ENCODE assay signal across 8 mouse cellular contexts in genomic region chr1:182517677-182518011, GRCm38 (mm10). TPM values are rescaled to one million over a fixed set of nuclear protein-coding genes. Genes with fewer than 3 reads are reported as not detected.
DNase-seq lines count a peak whose midpoint lies in the region; ATAC-seq and TF ChIP-seq lines count a peak whose summit lies in the region.

No protein-coding gene starts in this region.

- H3K4me3 ChIP-seq in kidney, embryonic 16.5 days (ENCODE audit: low read length), result peak overlapping the region; percentile 72
- H3K4me3 ChIP-seq in bone marrow, adult 2 months (replicated peaks; ENCODE audit: control insufficient read depth, low read depth, low read length), result peak overlapping the region; percentile 72
- peak overlapping the region; percentile 78 for H3K4me3 ChIP-seq in hindbrain, embryonic 16.5 days (ENCODE audit: low read length)
- peak overlapping the region; percentile 62 for H3K4me3 ChIP-seq in midbrain, embryonic 16.5 days (ENCODE audit: low read depth, low read length)

- no peak for DNase-seq in kidney, postnatal 36 days
- no peak for DNase-seq in cerebellum, adult 8-10 months
- no peak for DNase-seq in right cerebral cortex, postnatal 14 days
- DNase-seq in right cerebral cortex, postnatal 36 days (ENCODE audit: low spot score in 2 of 2), result no peak

- no peak for TF ChIP-seq POLR2A in bone marrow, adult 2 months (IDR thresholded peaks at IDR 0.05; ENCODE audit: borderline replicate concordance, control insufficient read depth, low read depth, low read length)

- no peaks in the 10 kb centered on the region for H3K9me3 ChIP-seq in kidney, embryonic 16.5 days (ENCODE audit: low read length)
- no peaks in the 10 kb centered on the region for H3K9me3 ChIP-seq in hindbrain, embryonic 16.5 days (ENCODE audit: control insufficient read depth, low read length)
- H3K9me3 ChIP-seq in midbrain, embryonic 16.5 days (replicated peaks; ENCODE audit: control insufficient read depth, low read length, poor library complexity, severe bottlenecking), result no peaks in the 10 kb centered on the region

- H3K4me2 ChIP-seq in kidney, embryonic 16.5 days (replicated peaks; ENCODE audit: low read depth, low read length), result peak overlapping the region; percentile 71
- peak overlapping the region; percentile 86 for H3K4me2 ChIP-seq in hindbrain, embryonic 16.5 days (ENCODE audit: low read length)
- peak overlapping the region; percentile 83 for H3K4me2 ChIP-seq in midbrain, embryonic 16.5 days (ENCODE audit: low read length)

- no peaks in the 10 kb centered on the region for H3K27me3 ChIP-seq in kidney, embryonic 16.5 days (ENCODE audit: insufficient read depth, low read length)
- no peaks in the 10 kb centered on the region for H3K27me3 ChIP-seq in hindbrain, embryonic 16.5 days (replicated peaks; ENCODE audit: control insufficient read depth, insufficient read depth, low read length)
- no peaks in the 10 kb centered on the region for H3K27me3 ChIP-seq in midbrain, embryonic 16.5 days (ENCODE audit: control insufficient read depth, insufficient read depth, low read depth, low read length)

- TF ChIP-seq CTCF in bone marrow, adult 2 months (IDR thresholded peaks at IDR 0.05; ENCODE audit: control insufficient read depth, insufficient read depth, low read length), result no peak

- peak overlapping the region; percentile 94 for H3K9ac ChIP-seq in kidney, embryonic 16.5 days (replicated peaks; ENCODE audit: low read length)
- H3K9ac ChIP-seq in hindbrain, embryonic 16.5 days (ENCODE audit: low read depth, low read length), result peak overlapping the region; percentile 94
- peak overlapping the region; percentile 80 for H3K9ac ChIP-seq in midbrain, embryonic 16.5 days (ENCODE audit: low read depth, low read length)

- H3K36me3 ChIP-seq in kidney, embryonic 16.5 days (ENCODE audit: insufficient read depth, low read length), result no peaks in the 10 kb centered on the region
- no peaks in the 10 kb centered on the region for H3K36me3 ChIP-seq in hindbrain, embryonic 16.5 days (ENCODE audit: control insufficient read depth, insufficient read depth, low read length)
- H3K36me3 ChIP-seq in midbrain, embryonic 16.5 days (ENCODE audit: control insufficient read depth, insufficient read depth, low read length), result no peaks in the 10 kb centered on the region

- WGBS in kidney, embryonic 16.5 days, result 0% methylated on average over 10 of the region's 10 CpGs
- WGBS in bone marrow, adult 2 months, result 2% methylated on average over 10 of the region's 10 CpGs
- WGBS in hindbrain, embryonic 16.5 days, result 2% methylated on average over 10 of the region's 10 CpGs
- WGBS in midbrain, embryonic 16.5 days, result 1% methylated on average over 10 of the region's 10 CpGs

- peak; percentile 14; the same call in 1 of the 2 replicates for ATAC-seq in kidney, embryonic 16.5 days (ENCODE audit: low FRiP score, low TSS enrichment)
- peak; percentile 59; the same call in 1 of the 2 replicates for ATAC-seq in hindbrain, embryonic 16.5 days
- peak; percentile 50; the same call in 1 of the 2 replicates for ATAC-seq in midbrain, embryonic 16.5 days

- H3K27ac ChIP-seq in kidney, embryonic 16.5 days (ENCODE audit: low read length), result peak overlapping the region; percentile 86; the same call in 1 of the 2 replicates
- no peak overlapping the region for H3K27ac ChIP-seq in bone marrow, adult 2 months (ENCODE audit: control insufficient read depth, insufficient read depth, low read depth, low read length, poor library complexity)
- H3K27ac ChIP-seq in hindbrain, embryonic 16.5 days (ENCODE audit: low read depth, low read length), result peak overlapping the region; percentile 87
- peak overlapping the region; percentile 78; the same call in 1 of the 2 replicates for H3K27ac ChIP-seq in midbrain, embryonic 16.5 days (ENCODE audit: low read length)

- H3K4me1 ChIP-seq in kidney, embryonic 16.5 days (ENCODE audit: insufficient read depth, low read length), result peaks cover 42% of the 10 kb centered on the region
- H3K4me1 ChIP-seq in bone marrow, adult 2 months (ENCODE audit: control insufficient read depth, insufficient read depth, low read length), result no peaks in the 10 kb centered on the region; the same call in 1 of the 2 replicates
- peaks cover 16% of the 10 kb centered on the region for H3K4me1 ChIP-seq in hindbrain, embryonic 16.5 days (ENCODE audit: control insufficient read depth, insufficient read depth, low read depth, low read length)
- peaks cover 18% of the 10 kb centered on the region for H3K4me1 ChIP-seq in midbrain, embryonic 16.5 days (ENCODE audit: control insufficient read depth, insufficient read depth, low read length)

RNA-seq across cellular contexts. Expression of gene Capn2, which starts 0.2 kb away (rescaled TPM):
- polyA plus RNA-seq in kidney, embryonic 16.5 days (2015; fragmentation: Nextera tagmentation; extraction: Ambion mirVana), result 136 and 142 TPM in 2 replicates
- polyA plus RNA-seq in bone marrow, adult 2 months (2011; ENCODE audit: insufficient read depth, insufficient read length, low replicate concordance, missing spikeins), result 12.2 and 30.1 TPM in 2 replicates
- 93.9 and 102 TPM in 2 replicates for polyA plus RNA-seq in hindbrain, embryonic 16.5 days (2015; fragmentation: Nextera tagmentation; extraction: Ambion mirVana)
- polyA plus RNA-seq in midbrain, embryonic 16.5 days (2015; fragmentation: Nextera tagmentation; extraction: Ambion mirVana), result 84.5 and 89.8 TPM in 2 replicates

RNA-seq across cellular contexts. Expression of gene Capn8, which starts 47.2 kb away (rescaled TPM):
- polyA plus RNA-seq in kidney, embryonic 16.5 days (2015; fragmentation: Nextera tagmentation; extraction: Ambion mirVana), result not detected in 2 replicates
- polyA plus RNA-seq in bone marrow, adult 2 months (2011; ENCODE audit: insufficient read depth, insufficient read length, low replicate concordance, missing spikeins), result not detected in 2 replicates
- polyA plus RNA-seq in hindbrain, embryonic 16.5 days (2015; fragmentation: Nextera tagmentation; extraction: Ambion mirVana), result 0.09 TPM in 1 of 2 replicates, not detected in the other
- 0.14 and 0.21 TPM in 2 replicates for polyA plus RNA-seq in midbrain, embryonic 16.5 days (2015; fragmentation: Nextera tagmentation; extraction: Ambion mirVana)
